Mouse (Mus musculus) liver, postnatal 0 days (tissue): ENCODE data around the gene Hapln2.

Experiments
- CTCF ChIP-seq: sonication (generic); IDR thresholded peaks from 2 replicates; pipeline ENCODE4 v1.5.1; 2016; ENCODE audit warnings: antibody characterized with exemption, low read depth
- EP300 ChIP-seq: IDR thresholded peaks from 2 replicates; pipeline ENCODE4 v1.6.1; 2016; ENCODE audit warnings: antibody characterized with exemption, low read depth, mild to moderate bottlenecking

DNA sequence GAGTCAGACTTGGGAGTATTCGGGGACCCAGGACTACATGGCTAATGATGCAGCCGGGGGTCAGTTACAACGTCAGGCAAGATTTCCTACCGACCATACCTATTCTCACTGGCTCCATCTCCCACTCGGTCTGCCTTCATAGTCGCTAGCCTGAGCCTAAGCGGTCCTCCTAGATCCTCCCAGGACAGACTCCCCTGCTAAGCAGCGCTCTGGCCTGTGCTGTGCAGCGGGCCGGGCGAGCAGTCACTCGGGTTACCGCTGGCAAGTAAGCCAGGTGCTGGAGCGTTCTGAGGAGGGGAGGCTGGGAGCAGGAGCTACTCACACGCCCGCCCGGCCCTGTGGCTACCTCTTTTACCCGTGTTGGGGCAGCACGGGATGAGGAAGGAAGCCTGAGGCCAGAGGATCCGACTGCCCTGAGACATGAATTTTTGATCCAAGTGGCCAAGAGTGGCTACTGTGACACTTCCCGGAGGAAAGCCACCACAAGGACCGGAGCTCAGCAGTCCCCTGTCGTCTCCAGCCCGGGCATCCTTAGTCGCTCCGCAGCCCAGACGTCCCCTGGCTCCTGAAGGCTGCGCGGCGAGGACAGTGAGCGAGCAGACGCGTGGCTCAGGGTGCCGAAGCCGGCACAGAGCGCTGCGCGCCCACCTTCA, 28.0 kb downstream of the Hapln2 start:
- TF ChIP-seq CTCF (no peak), EP300 (no peak)
